Mouse (Mus musculus): ENCODE measurements around the gene P2rx5.

The P2rx5 gene

GRCm38 (mm10) chr11:73159957-73160810, at the start of gene P2rx5:
Gene P2rx5 (plus strand): TSS chr11:73160421.
- peak; percentile 9 for DNase-seq

- DNase-seq = no peak
These were observed 48.8 kb upstream of the P2rx5 start for GRCm38 (mm10) chr11:73111414-73111813.

GRCm38 (mm10) chr11:73126495-73126894, 33.7 kb upstream of the P2rx5 start:
- no peak for DNase-seq

GRCm38 (mm10) chr11:73131020-73131419, 29.2 kb upstream of the P2rx5 start:
- DNase-seq = peak; percentile 15

GRCm38 (mm10) chr11:73132999-73133398, 27.2 kb upstream of the P2rx5 start:
- DNase-seq = no peak

- DNase-seq = no peak
These were observed 26.0 kb upstream of the P2rx5 start for GRCm38 (mm10) chr11:73134222-73134621.

- DNase-seq = no peak
These were observed 23.6 kb upstream of the P2rx5 start for GRCm38 (mm10) chr11:73136587-73136986.

- DNase-seq = no peak
These were observed 23.1 kb upstream of the P2rx5 start for GRCm38 (mm10) chr11:73137116-73137515.

GRCm38 (mm10) chr11:73137591-73138501, 22.4 kb upstream of the P2rx5 start, which contains the start of gene Haspin:
Gene Haspin (minus strand): TSS chr11:73138294.
- peak; percentile 89 for DNase-seq

- DNase-seq = no peak
These were observed 15.9 kb upstream of the P2rx5 start for GRCm38 (mm10) chr11:73144261-73144681.

GRCm38 (mm10) chr11:73146026-73146974, 13.9 kb upstream of the P2rx5 start:
- no peak for DNase-seq

GRCm38 (mm10) chr11:73146975-73147365, 13.3 kb upstream of the P2rx5 start:
- DNase-seq = no peak

GRCm38 (mm10) chr11:73148209-73148608, 12.0 kb upstream of the P2rx5 start:
- no peak for DNase-seq

- no peak for DNase-seq
These were observed 5.2 kb upstream of the P2rx5 start for GRCm38 (mm10) chr11:73155071-73155470.

GRCm38 (mm10) chr11:73160811-73161200, 585 bp downstream of the P2rx5 start:
- DNase-seq = no peak

GRCm38 (mm10) chr11:73161616-73162015, 1.4 kb downstream of the P2rx5 start:
- DNase-seq = no peak

- no peak for DNase-seq
These were observed 2.1 kb downstream of the P2rx5 start for GRCm38 (mm10) chr11:73162284-73162683.

GRCm38 (mm10) chr11:73168071-73168470, 7.8 kb downstream of the P2rx5 start:
- no peak for DNase-seq

GRCm38 (mm10) chr11:73168576-73168975, 8.4 kb downstream of the P2rx5 start:
- DNase-seq = no peak

- peak; percentile 42 for DNase-seq
These were observed 9.0 kb downstream of the P2rx5 start for GRCm38 (mm10) chr11:73169231-73169630.

- no peak for DNase-seq
These were observed 12.0 kb downstream of the P2rx5 start for GRCm38 (mm10) chr11:73172186-73172585.

- DNase-seq = no peak
These were observed 15.4 kb downstream of the P2rx5 start for GRCm38 (mm10) chr11:73175612-73176011.

All from right cerebral cortex, adult 18-20 months (tissue).